Mouse (Mus musculus): ENCODE results near the gene Gje1. TPM values are rescaled to one million over a fixed set of nuclear protein-coding genes. Genes with fewer than 3 reads are reported as not detected.

The Gje1 gene
- polyA plus RNA-seq (2014; fragmentation: Illumina TruSeq; extraction: RNeasy Lipid Tissue Mini Kit (QIAGEN cat#74804); ENCODE audit: low read depth, low replicate concordance) = not detected

DNA sequence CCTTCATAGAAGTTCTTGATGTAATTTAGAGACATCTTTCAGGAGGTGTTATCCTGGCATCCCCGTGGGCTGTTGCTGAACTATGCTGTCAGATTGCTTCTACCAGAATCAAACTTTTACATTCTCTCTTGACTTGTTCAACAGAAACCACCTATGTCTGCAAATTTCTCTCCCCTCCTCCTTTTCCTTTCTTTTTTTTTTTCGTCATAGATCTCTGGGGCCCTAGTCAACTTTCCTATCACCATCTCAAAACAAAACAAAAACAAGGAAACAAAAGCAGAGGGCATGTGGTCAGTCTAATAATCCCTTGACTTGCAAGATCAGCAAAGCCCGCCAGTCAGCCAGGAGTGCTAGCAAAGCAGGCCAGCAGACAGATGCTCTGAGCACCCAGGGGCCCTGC lies at the start of gene Gje1:
TSS of gene Gje1 (minus strand) at position 101 of the 400 bp plus-strand sequence.

DNA sequence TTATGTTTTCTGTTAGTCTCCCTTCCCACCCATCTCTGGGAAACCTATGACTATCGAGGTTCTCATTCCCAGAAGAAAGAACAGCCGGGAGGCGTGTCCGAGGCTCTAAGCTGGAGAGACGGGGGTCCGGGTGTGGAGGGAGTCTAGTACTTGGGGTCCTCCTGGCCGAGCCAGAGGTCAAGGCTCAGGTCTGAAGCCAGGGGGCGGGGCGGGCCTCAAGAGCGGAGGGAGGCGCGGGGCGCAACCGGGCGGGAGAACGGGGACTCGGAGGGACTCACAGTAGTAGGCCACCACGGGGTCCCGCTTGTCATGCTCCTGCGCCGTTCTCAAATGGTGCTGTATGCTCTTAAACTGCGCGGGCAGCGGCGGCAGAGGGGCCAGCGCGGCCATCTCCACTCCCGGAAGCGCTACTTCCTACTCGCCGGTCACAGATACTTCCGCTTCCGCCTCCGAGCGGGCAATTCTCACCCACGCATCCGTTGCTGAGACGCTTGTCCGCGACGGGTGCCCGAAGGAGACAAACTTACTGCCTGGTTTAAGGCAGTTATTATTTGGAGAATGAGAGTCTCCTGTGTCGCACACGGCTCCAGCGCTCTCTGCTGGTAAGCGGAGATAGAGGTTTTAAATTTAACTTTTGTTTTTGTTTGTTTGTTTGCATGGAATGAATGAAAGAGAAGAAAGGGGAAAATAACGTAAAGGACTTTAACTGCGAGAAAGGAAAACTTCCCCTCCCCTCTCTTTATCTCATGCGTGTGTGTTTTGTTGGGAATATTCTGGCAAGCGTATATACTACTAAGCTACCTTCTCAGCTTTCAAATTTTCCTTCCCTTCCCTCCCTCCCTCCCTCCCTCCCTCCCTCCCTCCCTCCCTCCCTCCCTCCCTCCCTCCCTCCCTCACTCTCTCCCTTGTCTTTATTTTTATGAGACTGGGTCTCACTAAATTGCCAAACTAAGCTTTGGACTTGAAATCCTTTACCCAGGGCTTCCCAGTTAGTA lies 12.6 kb downstream of the Gje1 start, which contains the start of the genes Vta1 and Nmbr:
TSS of gene Vta1 (minus strand) at position 489 of the 995 bp plus-strand sequence.
TSS of gene Nmbr (plus strand) at position 520 of the 995 bp plus-strand sequence.

Other genes starting within 250 kb of the Gje1 start
- 1.2 TPM for gene Adgrg6, start 172.6 kb downstream of the Gje1 start, polyA plus RNA-seq (2014; fragmentation: Illumina TruSeq; extraction: RNeasy Lipid Tissue Mini Kit (QIAGEN cat#74804); ENCODE audit: low read depth, low replicate concordance)
- 37.6 TPM for gene Vta1, start 12.7 kb downstream of the Gje1 start, polyA plus RNA-seq (2014; fragmentation: Illumina TruSeq; extraction: RNeasy Lipid Tissue Mini Kit (QIAGEN cat#74804); ENCODE audit: low read depth, low replicate concordance)
- not detected for gene Nmbr, start 12.6 kb downstream of the Gje1 start, polyA plus RNA-seq (2014; fragmentation: Illumina TruSeq; extraction: RNeasy Lipid Tissue Mini Kit (QIAGEN cat#74804); ENCODE audit: low read depth, low replicate concordance)